Mouse (Mus musculus): ENCODE data around the gene Tlcd1.

- TF ChIP-seq POLR2A (IDR thresholded peaks at IDR 0.05; ENCODE audit: insufficient read length, low read depth) = peak; percentile 41
- TF ChIP-seq MAX (IDR thresholded peaks at IDR 0.05; ENCODE audit: low read depth) = no peak
Measured at GRCm38 (mm10) chr11:78162504-78162903, 14.0 kb upstream of the Tlcd1 start.
